Mouse (Mus musculus) layer of hippocampus, postnatal 25 days (tissue): ENCODE data around the gene Apon. TPM values are rescaled to one million over a fixed set of nuclear protein-coding genes. Genes with fewer than 3 reads are reported as not detected.

Source experiments
- total RNA-seq, 2 experiments: library from RNA; stranded (reverse); gene quantifications; 2 replicates each; pipeline ENCODE4 v1.2.3; 2021

The Apon gene
- total RNA-seq, 2 experiments from 2014 or later, result not detected

Other genes with a start within 250 kb of the Apon start
- gene Hsd17b6, start 246.5 kb upstream of the Apon start, total RNA-seq, result not detected
- gene Prim1, start 238.9 kb upstream of the Apon start, total RNA-seq, result 1 to 10 TPM; 6.6 to 6.8 TPM
- gene Naca, start 218.5 kb upstream of the Apon start, total RNA-seq, result 100 to 1,000 TPM; 317 to 351 TPM
- 100 to 1,000 TPM; 134 to 145 TPM for gene Ptges3, start 195.1 kb upstream of the Apon start, total RNA-seq
- gene Atp5b, start 170.8 kb upstream of the Apon start, total RNA-seq, result 1,000 to 10,000 TPM; 1,588 to 1,852 TPM
- 10 to 100 TPM; 32.2 to 42.5 TPM for gene Baz2a, start 162.5 kb upstream of the Apon start, total RNA-seq
- 10 to 100 TPM; 11.5 to 11.9 TPM for gene Rbms2, start 73.8 kb upstream of the Apon start, total RNA-seq
- 10 to 100 TPM; 19.2 to 23.5 TPM for gene Gls2, start 59.6 kb upstream of the Apon start, total RNA-seq
- 10 to 100 TPM in 1 of 2 experiments, 1 to 10 TPM in 1; 8.5 to 10.6 TPM for gene Spryd4, start 42.3 kb upstream of the Apon start, total RNA-seq
- gene Mip, start 28.3 kb upstream of the Apon start, total RNA-seq, result not detected
- 1 to 10 TPM; 4.3 to 5.6 TPM for gene Timeless, start 22.0 kb upstream of the Apon start, total RNA-seq
- gene Apof, start 14.6 kb downstream of the Apon start, total RNA-seq, result not detected
- 10 to 100 TPM; 27.8 to 30.0 TPM for gene Stat2, start 16.5 kb downstream of the Apon start, total RNA-seq
- gene Il23a, start 44.7 kb downstream of the Apon start, total RNA-seq, result 1 to 10 TPM in 1 of 2 experiments, under 1 TPM in 1; 0.84 to 1.1 TPM
- gene Pan2, start 49.2 kb downstream of the Apon start, total RNA-seq, result 10 to 100 TPM; 12.3 to 17.4 TPM
- gene Cnpy2, start 68.4 kb downstream of the Apon start, total RNA-seq, result 10 to 100 TPM; 81.1 to 92.0 TPM
- 100 to 1,000 TPM; 232 to 242 TPM for gene Cs, start 83.6 kb downstream of the Apon start, total RNA-seq
- gene Coq10a, start 114.9 kb downstream of the Apon start, total RNA-seq, result 10 to 100 TPM; 52.9 to 53.5 TPM
- 10 to 100 TPM; 54.7 to 69.5 TPM for gene Ankrd52, start 123.0 kb downstream of the Apon start, total RNA-seq
- gene Slc39a5, start 147.1 kb downstream of the Apon start, total RNA-seq, result not detected
- 100 to 1,000 TPM in 1 of 2 experiments, 10 to 100 TPM in 1; 96.7 to 101 TPM for gene Nabp2, start 157.4 kb downstream of the Apon start, total RNA-seq
- 10 to 100 TPM; 68.0 to 76.9 TPM for gene Rnf41, start 157.6 kb downstream of the Apon start, total RNA-seq
- 100 to 1,000 TPM; 228 to 242 TPM for gene Smarcc2, start 205.2 kb downstream of the Apon start, total RNA-seq
- gene Myl6, start 240.0 kb downstream of the Apon start, total RNA-seq, result 100 to 1,000 TPM; 551 to 619 TPM
- 10 to 100 TPM; 17.4 to 18.9 TPM for gene Myl6b, start 244.6 kb downstream of the Apon start, total RNA-seq